Mouse (Mus musculus): ENCODE measurements around the gene Rb1. TPM values are rescaled to one million over a fixed set of nuclear protein-coding genes. Genes with fewer than 3 reads are reported as not detected.

Gene Rb1
- polyA plus RNA-seq, 1 experiment from 2014 or later: 29.2 TPM

DNA sequence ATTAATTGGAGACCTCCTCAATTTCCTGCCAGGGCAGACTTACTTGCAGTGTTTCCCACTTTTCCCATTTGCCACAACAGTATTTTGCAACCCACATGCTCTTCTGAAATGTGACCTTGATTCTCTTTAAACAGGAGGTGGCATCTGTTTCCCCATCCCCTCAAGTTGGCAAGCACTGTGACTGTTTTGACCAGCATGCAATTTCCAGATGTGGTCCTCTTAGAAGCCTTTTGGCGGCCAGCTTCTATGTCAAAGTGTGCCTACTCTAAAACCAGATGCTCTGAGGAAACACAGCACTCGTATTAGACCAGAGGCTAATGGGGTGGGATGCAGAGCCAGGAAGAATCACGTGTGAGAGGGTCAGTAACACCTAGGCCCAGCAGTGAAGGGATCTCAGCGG is 67.4 kb downstream of the Rb1 start:
- ATAC-seq (ENCODE audit: low FRiP score): no peak
- Histone ChIP-seq H3K4me1 (replicated peaks; ENCODE audit: control insufficient read depth, insufficient read depth, low read length) (no peaks in the 10 kb centered on the region), H3K4me2 (replicated peaks) (no peak overlapping the region), H3K4me3 (replicated peaks; ENCODE audit: low read length) (no peak overlapping the region), H3K36me3 (replicated peaks; ENCODE audit: control insufficient read depth, insufficient read depth) (peaks cover 18% of the 10 kb centered on the region), H3K9ac (no peak overlapping the region), H3K27me3 (ENCODE audit: control insufficient read depth, insufficient read depth, low read length) (no peaks in the 10 kb centered on the region), H3K27ac (no peak overlapping the region), H3K9me3 (ENCODE audit: control insufficient read depth, low read length) (no peaks in the 10 kb centered on the region)
- WGBS: 74% methylated on average over 4 of the region's 4 CpGs
- DNase-seq (ENCODE audit: low spot score): no peak

DNA sequence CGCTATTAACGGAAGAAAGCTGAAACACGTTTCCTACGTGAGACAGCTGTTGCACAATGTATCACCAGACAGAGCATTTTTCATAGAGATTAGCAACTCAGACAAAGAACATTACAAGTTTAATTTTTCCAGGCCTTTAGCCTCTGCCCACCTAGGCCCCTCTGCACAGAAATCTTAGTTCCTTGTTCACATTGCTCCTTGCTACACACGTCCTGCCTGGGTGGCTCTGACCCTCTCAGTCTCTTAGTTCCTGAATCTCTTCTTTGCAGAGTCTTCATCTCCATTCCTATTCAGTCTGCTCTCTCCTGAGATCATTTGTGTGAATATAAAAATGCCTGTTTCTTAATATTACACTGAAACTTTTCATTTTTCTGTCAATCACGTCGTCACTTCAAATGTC is 68.3 kb downstream of the Rb1 start:
- Histone ChIP-seq H3K4me1 (replicated peaks; ENCODE audit: control insufficient read depth, insufficient read depth, low read length) (no peaks in the 10 kb centered on the region), H3K36me3 (replicated peaks; ENCODE audit: control insufficient read depth, insufficient read depth) (peaks cover 10% of the 10 kb centered on the region), H3K9me3 (ENCODE audit: control insufficient read depth, low read length) (no peaks in the 10 kb centered on the region), H3K27me3 (ENCODE audit: control insufficient read depth, insufficient read depth, low read length) (no peaks in the 10 kb centered on the region), H3K4me3 (replicated peaks; ENCODE audit: low read length) (no peak overlapping the region), H3K27ac (no peak overlapping the region), H3K4me2 (replicated peaks) (no peak overlapping the region), H3K9ac (no peak overlapping the region)
- 74% methylated on average over 7 of the region's 7 CpGs for WGBS
- ATAC-seq (ENCODE audit: low FRiP score): no peak
- DNase-seq (ENCODE audit: low spot score): no peak

DNA sequence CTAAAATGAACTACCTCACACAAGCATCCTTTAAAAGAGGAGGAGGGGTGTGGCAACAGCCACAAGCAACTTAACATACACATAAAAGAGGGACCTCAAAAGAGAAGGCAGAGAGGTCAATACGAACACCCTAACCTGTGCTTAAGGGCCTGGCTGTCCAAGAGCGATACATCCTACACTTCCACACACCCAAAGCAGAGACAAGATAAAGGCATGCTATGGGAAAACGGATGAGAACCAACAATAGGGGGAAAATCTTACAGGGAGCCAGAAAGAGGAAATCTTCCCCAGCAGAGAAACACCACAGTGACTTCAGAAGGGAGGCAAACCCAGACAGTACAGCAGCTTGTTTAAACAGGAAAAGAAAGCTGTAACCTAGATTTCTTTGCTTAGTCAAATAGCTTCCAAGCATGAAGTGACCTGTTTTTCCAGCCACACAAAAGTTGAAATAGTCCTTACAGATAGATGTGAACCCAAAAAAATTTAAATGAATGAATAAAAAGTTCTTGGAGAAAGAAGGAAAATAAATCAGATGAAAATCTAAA is 70.1 kb downstream of the Rb1 start:
- no peaks in the 10 kb centered on the region for H3K27me3 ChIP-seq (ENCODE audit: control insufficient read depth, insufficient read depth, low read length)

DNA sequence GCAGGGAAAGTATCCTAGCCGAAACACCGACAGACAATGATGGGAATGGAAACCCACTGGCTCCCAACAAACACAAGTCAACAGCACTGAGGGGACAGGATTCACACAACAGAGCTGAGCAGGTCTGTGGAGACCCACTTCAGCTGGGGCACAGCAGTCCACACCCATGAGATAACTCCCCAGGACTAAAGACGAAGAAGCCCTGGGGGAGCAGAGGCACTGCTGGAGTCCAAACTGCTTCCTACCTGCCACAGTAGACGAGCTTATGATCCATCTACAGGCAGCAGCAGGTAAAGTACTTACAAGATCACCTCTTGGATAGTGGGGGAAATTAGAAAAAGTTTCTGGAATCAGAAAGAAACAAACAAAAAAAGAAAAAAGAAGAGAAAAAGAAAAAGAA is 71.2 kb downstream of the Rb1 start:
- no peaks in the 10 kb centered on the region for H3K9me3 ChIP-seq (ENCODE audit: control insufficient read depth, low read length)
- H3K9ac ChIP-seq: no peak overlapping the region
- no peak overlapping the region for H3K4me2 ChIP-seq (replicated peaks)
- H3K4me1 ChIP-seq (replicated peaks; ENCODE audit: control insufficient read depth, insufficient read depth, low read length): no peaks in the 10 kb centered on the region
- WGBS: 43% methylated on average over 4 of the region's 4 CpGs
- no peak for DNase-seq (ENCODE audit: low spot score)
- no peaks in the 10 kb centered on the region for H3K27me3 ChIP-seq (ENCODE audit: control insufficient read depth, insufficient read depth, low read length)
- no peak for ATAC-seq (ENCODE audit: low FRiP score)
- H3K27ac ChIP-seq: no peak overlapping the region
- H3K4me3 ChIP-seq (replicated peaks; ENCODE audit: low read length): no peak overlapping the region
- peaks cover 8% of the 10 kb centered on the region; the same call in 1 of the 2 replicates for H3K36me3 ChIP-seq (replicated peaks; ENCODE audit: control insufficient read depth, insufficient read depth)

More for the DNA sequence above, 70.1 kb downstream of the Rb1 start:
- Histone ChIP-seq H3K27ac (no peak overlapping the region), H3K9me3 (ENCODE audit: control insufficient read depth, low read length) (no peaks in the 10 kb centered on the region), H3K9ac (no peak overlapping the region), H3K4me1 (replicated peaks; ENCODE audit: control insufficient read depth, insufficient read depth, low read length) (no peaks in the 10 kb centered on the region), H3K4me3 (replicated peaks; ENCODE audit: low read length) (no peak overlapping the region), H3K4me2 (replicated peaks) (no peak overlapping the region), H3K36me3 (replicated peaks; ENCODE audit: control insufficient read depth, insufficient read depth) (peaks cover 13% of the 10 kb centered on the region)
- WGBS: 54% methylated on average over 3 of the region's 3 CpGs
- no peak for DNase-seq (ENCODE audit: low spot score)
- no peak for ATAC-seq (ENCODE audit: low FRiP score)

DNA sequence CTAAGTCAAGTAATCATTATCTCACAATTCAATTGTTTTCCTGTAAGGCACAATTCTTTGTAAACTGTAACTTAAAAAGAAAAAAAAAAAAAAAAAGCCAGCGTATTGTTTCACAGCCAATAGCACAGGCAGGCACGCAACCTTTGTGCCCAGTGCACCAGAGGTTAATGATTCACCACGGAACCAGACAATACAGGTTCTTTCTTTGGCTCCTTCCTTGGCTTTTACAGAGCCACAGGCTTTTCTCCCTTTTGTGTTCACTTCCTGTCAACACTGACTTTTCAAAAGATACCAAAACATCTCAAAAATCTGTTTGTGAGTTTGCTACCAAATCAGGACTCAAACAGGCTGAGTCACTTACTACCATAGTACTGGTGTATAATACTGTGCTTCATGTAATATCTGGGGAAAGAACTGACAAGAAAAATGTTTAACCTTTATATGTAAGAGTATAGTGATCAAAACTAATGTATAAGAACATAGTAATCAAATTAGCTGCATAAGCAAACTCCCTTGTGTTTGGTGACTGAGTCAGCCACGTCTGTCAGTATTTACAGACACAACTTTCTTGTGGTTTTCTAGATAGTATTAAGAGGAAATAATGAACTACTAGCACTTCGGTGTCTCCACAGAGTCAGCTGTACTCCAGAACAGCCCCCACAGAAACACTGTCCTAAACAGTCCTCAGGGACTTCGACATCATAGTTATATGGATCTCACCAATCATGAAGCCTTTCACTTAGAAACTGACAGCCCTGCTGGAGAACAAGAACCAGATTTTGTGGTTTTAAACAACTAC is 72.0 kb downstream of the Rb1 start:
- Histone ChIP-seq H3K4me1 (replicated peaks; ENCODE audit: control insufficient read depth, insufficient read depth, low read length) (no peaks in the 10 kb centered on the region), H3K27ac (no peak overlapping the region), H3K27me3 (ENCODE audit: control insufficient read depth, insufficient read depth, low read length) (no peaks in the 10 kb centered on the region), H3K4me2 (replicated peaks) (no peak overlapping the region), H3K4me3 (replicated peaks; ENCODE audit: low read length) (no peak overlapping the region), H3K9ac (no peak overlapping the region), H3K36me3 (replicated peaks; ENCODE audit: control insufficient read depth, insufficient read depth) (peaks cover 8% of the 10 kb centered on the region; the same call in 1 of the 2 replicates), H3K9me3 (ENCODE audit: control insufficient read depth, low read length) (no peaks in the 10 kb centered on the region)
- WGBS: 20% methylated on average over 6 of the region's 6 CpGs
- DNase-seq (ENCODE audit: low spot score): no peak
- no peak for ATAC-seq (ENCODE audit: low FRiP score)

DNA sequence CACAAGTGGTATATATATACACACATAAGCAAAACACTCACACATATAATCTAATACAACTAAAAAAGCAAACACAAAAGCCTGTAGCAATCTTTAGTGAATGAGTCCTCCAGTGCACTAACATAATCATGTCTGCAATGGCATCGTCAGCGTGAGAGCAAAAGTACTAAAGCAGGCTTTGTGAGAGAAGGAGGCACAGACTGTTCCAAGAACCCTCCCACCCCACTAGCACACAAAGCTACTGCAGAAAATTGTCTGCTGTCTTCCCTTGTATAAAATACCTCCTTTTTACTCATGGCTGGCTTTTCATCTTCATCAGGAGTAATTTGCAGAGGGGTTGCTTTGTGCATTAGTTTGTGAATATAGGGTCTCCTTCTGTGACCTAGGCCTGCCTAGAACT is 73.3 kb downstream of the Rb1 start:
- DNase-seq (ENCODE audit: low spot score): no peak
- Histone ChIP-seq H3K36me3 (replicated peaks; ENCODE audit: control insufficient read depth, insufficient read depth) (peaks cover 8% of the 10 kb centered on the region; the same call in 1 of the 2 replicates), H3K27ac (no peak overlapping the region), H3K27me3 (ENCODE audit: control insufficient read depth, insufficient read depth, low read length) (no peaks in the 10 kb centered on the region), H3K9me3 (ENCODE audit: control insufficient read depth, low read length) (no peaks in the 10 kb centered on the region), H3K9ac (no peak overlapping the region), H3K4me3 (replicated peaks; ENCODE audit: low read length) (no peak overlapping the region), H3K4me1 (replicated peaks; ENCODE audit: control insufficient read depth, insufficient read depth, low read length) (no peaks in the 10 kb centered on the region), H3K4me2 (replicated peaks) (no peak overlapping the region)
- WGBS: 44% methylated on average over 2 of the region's 2 CpGs
- ATAC-seq (ENCODE audit: low FRiP score): no peak

DNA sequence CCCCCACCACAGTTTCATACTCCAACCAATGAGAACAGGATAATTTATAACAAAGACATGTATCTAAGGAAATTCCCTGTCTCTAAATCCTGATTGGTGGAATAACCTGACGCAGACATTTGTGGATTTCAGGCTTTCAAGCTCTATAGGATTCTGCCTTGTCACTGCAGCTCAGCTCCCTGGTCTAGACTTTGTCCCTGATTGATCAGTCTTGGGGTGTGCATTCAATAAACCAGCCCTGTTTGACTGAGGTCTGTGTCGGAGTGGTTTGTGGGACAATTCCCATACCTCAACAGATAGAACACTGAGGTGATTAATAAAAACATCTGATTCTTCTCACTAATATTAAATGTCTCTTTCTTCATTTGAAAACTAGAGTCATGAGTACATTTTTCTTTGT is 75.6 kb downstream of the Rb1 start:
- Histone ChIP-seq H3K27me3 (ENCODE audit: control insufficient read depth, insufficient read depth, low read length) (no peaks in the 10 kb centered on the region), H3K4me1 (replicated peaks; ENCODE audit: control insufficient read depth, insufficient read depth, low read length) (no peaks in the 10 kb centered on the region), H3K27ac (no peak overlapping the region), H3K4me3 (replicated peaks; ENCODE audit: low read length) (no peak overlapping the region), H3K9ac (no peak overlapping the region), H3K4me2 (replicated peaks) (no peak overlapping the region), H3K9me3 (ENCODE audit: control insufficient read depth, low read length) (no peaks in the 10 kb centered on the region), H3K36me3 (replicated peaks; ENCODE audit: control insufficient read depth, insufficient read depth) (peaks cover 8% of the 10 kb centered on the region; the same call in 1 of the 2 replicates)
- ATAC-seq (ENCODE audit: low FRiP score) (no peak), DNase-seq (ENCODE audit: low spot score) (no peak)
- WGBS: 100% methylated on average over 2 of the region's 2 CpGs

DNA sequence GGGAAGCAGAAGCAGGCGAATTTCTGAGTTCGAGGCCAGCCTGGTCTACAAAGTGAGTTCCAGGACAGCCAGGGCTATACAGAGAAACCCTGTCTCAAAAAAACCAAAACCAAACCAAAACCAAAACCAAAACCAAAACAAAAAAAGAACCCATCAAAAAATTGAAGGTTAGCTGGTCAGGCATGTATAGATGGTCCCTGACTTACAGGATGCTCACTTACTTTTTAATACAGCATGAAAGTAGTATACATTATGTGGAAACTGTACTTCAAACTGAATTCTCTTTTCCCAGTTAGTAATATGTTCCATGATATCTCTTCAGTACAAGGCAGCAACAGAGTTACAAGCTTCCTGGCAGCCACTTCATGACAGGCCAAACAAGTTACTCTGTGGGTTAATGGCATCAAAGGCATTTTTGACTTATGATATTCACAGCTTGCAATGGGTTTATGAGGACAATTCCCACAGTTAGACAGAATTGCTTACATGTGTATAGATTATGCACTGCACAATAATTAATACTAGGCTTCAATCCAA is 81.5 kb downstream of the Rb1 start:
- H3K4me3 ChIP-seq (replicated peaks; ENCODE audit: low read length): no peak overlapping the region
- H3K9me3 ChIP-seq (ENCODE audit: control insufficient read depth, low read length): no peaks in the 10 kb centered on the region
- ATAC-seq (ENCODE audit: low FRiP score) (no peak), DNase-seq (ENCODE audit: low spot score) (no peak)
- H3K9ac ChIP-seq: no peak overlapping the region
- no peaks in the 10 kb centered on the region for H3K27me3 ChIP-seq (ENCODE audit: control insufficient read depth, insufficient read depth, low read length)
- no peaks in the 10 kb centered on the region; the same call in 1 of the 2 replicates for H3K4me1 ChIP-seq (replicated peaks; ENCODE audit: control insufficient read depth, insufficient read depth, low read length)
- no peak overlapping the region for H3K4me2 ChIP-seq (replicated peaks)
- peaks cover 8% of the 10 kb centered on the region for H3K36me3 ChIP-seq (replicated peaks; ENCODE audit: control insufficient read depth, insufficient read depth)
- 96% methylated on average over 2 of the region's 2 CpGs for WGBS
- no peak overlapping the region for H3K27ac ChIP-seq

DNA sequence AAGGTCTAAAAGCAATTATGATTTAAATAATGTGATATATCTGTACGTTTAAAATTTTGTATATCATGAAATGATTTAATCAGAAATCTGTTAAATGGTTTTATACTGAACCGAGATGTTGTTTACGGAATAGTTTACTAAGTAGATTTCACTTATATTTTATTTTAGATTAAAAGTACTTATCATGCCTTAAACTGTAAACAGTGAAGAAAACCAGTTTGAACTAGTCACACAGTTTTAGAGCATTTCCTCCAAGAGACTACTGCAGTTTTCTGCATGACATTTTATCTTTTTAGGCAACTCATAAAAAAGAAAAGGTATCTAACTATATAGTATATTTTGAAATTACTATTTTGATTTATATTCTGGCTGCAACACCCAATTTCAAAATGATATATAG is 85.8 kb downstream of the Rb1 start:
- no peak for DNase-seq (ENCODE audit: low spot score)
- Histone ChIP-seq H3K4me1 (replicated peaks; ENCODE audit: control insufficient read depth, insufficient read depth, low read length) (peaks cover 9% of the 10 kb centered on the region), H3K4me2 (replicated peaks) (peak overlapping the region; percentile 27; the same call in 1 of the 2 replicates), H3K9ac (no peak overlapping the region), H3K27me3 (ENCODE audit: control insufficient read depth, insufficient read depth, low read length) (no peaks in the 10 kb centered on the region), H3K9me3 (ENCODE audit: control insufficient read depth, low read length) (no peaks in the 10 kb centered on the region), H3K36me3 (replicated peaks; ENCODE audit: control insufficient read depth, insufficient read depth) (peaks cover 8% of the 10 kb centered on the region), H3K4me3 (replicated peaks; ENCODE audit: low read length) (peak overlapping the region; percentile 46; the same call in 1 of the 2 replicates), H3K27ac (no peak overlapping the region)
- ATAC-seq (ENCODE audit: low FRiP score): no peak
- WGBS: 45% methylated on average over 3 of the region's 3 CpGs

All from hindbrain, embryonic 14.5 days (tissue).